Mouse (Mus musculus): Measurements from ENCODE around the gene Art5. TPM values are rescaled to one million over a fixed set of nuclear protein-coding genes. Genes with fewer than 3 reads are reported as not detected.

Gene Art5
- 1 to 10 TPM; 1.0 to 2.2 TPM for total RNA-seq (2023)

DNA sequence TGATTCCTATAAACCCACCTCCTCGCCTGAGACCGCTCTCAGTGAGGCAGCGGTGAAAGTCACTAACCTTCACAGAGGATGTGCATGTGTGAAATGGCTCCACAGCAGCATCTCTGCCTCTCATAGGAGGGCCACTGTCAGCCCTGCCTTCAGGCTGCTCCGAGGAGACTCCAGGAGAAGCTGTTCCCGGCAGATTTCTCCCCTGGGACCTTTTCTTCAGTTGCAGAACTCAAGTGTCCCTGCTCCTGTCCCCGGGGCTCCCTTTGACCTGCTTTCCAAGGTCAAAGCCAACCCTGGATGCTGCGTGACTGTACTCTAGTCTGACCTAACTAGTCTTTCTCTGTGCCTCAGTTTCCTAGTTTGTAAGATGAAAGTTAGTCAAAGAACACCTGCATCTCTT, at the start of gene Art5:
TSS of gene Art5 (minus strand) at position 319 of the 400 bp plus-strand sequence.

GRCm38 (mm10) chr7:102116579-102117331, 7.5 kb upstream of the Art5 start, which contains the start of gene Chrna10:
TSS of gene Chrna10 (minus strand) at chr7:102116828.

GRCm38 (mm10) chr7:102101487-102101886, 7.8 kb downstream of the Art5 start, which contains the start of gene Art1:
TSS of gene Art1 (plus strand) at chr7:102101743.

DNA sequence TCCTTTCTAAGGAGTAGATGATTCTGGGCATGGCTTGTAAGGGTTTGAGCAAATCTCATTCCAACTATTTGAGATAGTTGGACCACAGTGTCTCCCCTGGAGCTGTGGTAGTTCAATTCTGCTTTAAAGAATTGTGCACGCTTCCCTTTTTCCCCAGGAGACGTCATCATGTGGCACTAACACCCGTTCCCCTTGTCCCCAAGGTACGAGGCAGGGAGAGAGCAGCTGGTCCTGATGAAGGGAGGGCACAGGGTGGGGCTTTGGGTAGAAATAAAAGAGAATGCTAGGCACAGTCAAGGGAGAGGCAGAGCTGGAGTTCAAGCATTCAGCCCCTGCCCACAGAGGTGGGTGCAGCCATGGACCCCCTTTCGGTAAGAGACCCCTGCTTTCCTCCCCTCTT, 26.5 kb downstream of the Art5 start, which contains the start of gene Trpc2:
TSS of gene Trpc2 (plus strand) at position 301 of the 400 bp plus-strand sequence.

DNA sequence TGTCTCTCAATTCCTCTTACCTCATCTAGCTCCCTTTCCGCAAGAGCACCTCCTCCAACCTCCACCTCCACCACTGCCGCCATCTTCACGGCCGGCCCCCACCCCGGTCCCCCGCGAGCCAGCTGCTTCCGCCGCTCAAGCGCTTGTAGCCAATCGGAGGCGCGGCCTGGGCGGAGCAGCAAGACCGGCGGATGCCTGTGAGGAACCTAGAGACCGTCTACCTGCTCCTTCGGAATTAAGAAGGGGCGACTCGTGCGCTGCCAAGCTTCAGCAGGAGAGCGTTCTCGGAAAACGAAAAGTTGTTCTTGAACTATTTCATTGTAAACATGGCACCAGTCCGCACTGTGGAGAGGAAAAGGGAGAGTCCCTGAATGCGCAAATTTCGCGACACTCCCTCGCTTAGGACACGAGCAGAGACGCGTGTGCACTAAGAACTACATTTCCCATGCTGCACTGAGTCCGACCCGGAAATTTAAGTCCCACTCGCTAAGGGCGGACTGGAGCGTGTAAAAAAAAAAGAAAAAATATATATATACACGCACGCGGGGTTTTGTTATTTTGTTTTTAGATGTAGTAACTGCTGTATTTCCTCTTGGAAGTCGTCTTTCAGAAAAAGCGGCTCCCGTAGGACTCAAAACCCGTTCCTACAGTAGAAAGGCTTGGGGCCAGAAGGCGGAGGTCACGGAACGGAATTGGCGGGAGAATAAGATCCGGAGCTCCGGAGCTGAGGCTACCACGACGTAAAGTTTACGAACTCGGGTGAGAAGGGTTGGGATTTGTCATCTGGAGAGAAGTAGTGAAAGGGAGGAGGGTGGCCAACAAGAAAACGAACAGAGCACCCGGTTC, 44.0 kb downstream of the Art5 start, which contains the start of the genes Rnf121, Xndc1 and Xntrpc:
TSS of gene Rnf121 (minus strand) at position 424 of the 846 bp plus-strand sequence.
TSS of gene Xndc1 (plus strand) at position 466 of the 846 bp plus-strand sequence.
TSS of gene Xntrpc (plus strand) at position 668 of the 846 bp plus-strand sequence.

Other genes with a start within 250 kb of the Art5 start
- gene Anapc15, start 245.8 kb downstream of the Art5 start, total RNA-seq (2023) = 10 to 100 TPM; 79.4 to 88.5 TPM
- not detected for gene Folr1, start 238.7 kb downstream of the Art5 start, total RNA-seq (2023)
- 10 to 100 TPM; 61.3 to 73.3 TPM for gene Lamtor1, start 203.6 kb downstream of the Art5 start, total RNA-seq (2023)
- gene Tomt, start 203.1 kb downstream of the Art5 start, total RNA-seq (2023) = not detected
- 1 to 10 TPM; 1.3 to 2.0 TPM for gene Lrrc51, start 175.6 kb downstream of the Art5 start, total RNA-seq (2023)
- 100 to 1,000 TPM; 269 to 277 TPM for gene Numa1, start 175.4 kb downstream of the Art5 start, total RNA-seq (2023)
- gene Il18bp, start 90.8 kb downstream of the Art5 start, total RNA-seq (2023) = 10 to 100 TPM; 10.8 to 11.9 TPM
- gene Rnf121, start 44.0 kb downstream of the Art5 start, total RNA-seq (2023) = 10 to 100 TPM; 41.2 to 41.7 TPM
- 10 to 100 TPM; 56.4 to 59.1 TPM for gene Xndc1, start 44.0 kb downstream of the Art5 start, total RNA-seq (2023)
- 1 to 10 TPM; 5.1 to 7.1 TPM for gene Xntrpc, start 43.8 kb downstream of the Art5 start, total RNA-seq (2023)
- gene Trpc2, start 26.4 kb downstream of the Art5 start, total RNA-seq (2023) = 1 to 10 TPM; 2.4 to 3.8 TPM
- gene Art1, start 7.7 kb downstream of the Art5 start, total RNA-seq (2023) = not detected
- not detected for gene Chrna10, start 7.3 kb upstream of the Art5 start, total RNA-seq (2023)
- 100 to 1,000 TPM; 103 to 111 TPM for gene Nup98, start 100.7 kb upstream of the Art5 start, total RNA-seq (2023)
- gene Pgap2, start 100.7 kb upstream of the Art5 start, total RNA-seq (2023) = 10 to 100 TPM; 52.2 to 57.9 TPM
- 100 to 1,000 TPM; 142 to 157 TPM for gene Rhog, start 146.6 kb upstream of the Art5 start, total RNA-seq (2023)
- gene Stim1, start 158.3 kb upstream of the Art5 start, total RNA-seq (2023) = 10 to 100 TPM; 82.9 to 83.7 TPM

All from B cell, adult 67 days (primary cell).